Mouse (Mus musculus) spleen, postnatal 4 days (tissue): Measurements from ENCODE around the gene 4933400A11Rik.

Experiments
- DNase-seq, 2 experiments: peaks; one replicate each; pipeline ENCODE4 v3.0.0; 2022; ENCODE audit warnings: low spot score in 2 of 2

4933400A11Rik gene

DNA sequence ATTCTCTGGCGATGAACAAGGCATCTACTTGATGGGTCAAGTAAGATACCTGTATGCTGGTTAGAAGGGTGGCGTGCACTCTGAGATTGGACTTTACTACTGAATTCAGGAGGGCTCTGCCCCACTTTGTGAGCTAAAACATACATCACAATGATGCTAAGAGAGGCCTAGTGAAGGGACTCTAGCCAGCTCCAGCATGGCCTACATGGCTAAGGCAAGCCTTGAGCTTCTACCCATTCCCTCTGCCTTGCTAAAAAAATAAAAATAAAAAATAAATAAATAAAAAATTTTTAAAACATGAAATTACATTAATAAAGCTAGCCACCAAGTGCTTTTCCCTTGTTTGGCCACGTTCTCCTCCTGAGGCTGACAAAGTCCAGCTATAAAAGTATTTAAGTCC, at the start of gene 4933400A11Rik:
TSS of gene 4933400A11Rik (minus strand) at position 101 of the 400 bp plus-strand sequence.
- DNase-seq, result no peak

DNA sequence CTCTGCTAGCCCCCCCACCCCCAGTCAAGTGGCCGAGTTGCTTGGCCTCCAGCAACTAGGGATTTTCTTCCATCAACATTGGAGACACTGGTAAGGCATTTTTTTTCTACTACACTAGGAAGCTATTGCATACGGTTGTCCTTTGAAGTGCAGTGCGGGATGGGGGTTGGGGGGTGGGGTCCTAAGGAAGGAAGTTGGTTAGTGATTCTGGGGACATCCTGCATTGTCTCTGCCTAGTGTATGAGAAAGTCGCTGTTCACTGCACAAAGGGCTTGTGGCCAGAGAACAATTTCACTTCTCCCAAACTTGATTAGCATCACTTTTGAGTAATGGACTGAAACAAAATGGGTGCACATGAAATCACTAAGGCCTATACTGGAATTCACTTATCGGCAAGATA, 48.7 kb upstream of the 4933400A11Rik start:
- DNase-seq, result no peak

- no peak for DNase-seq
Measured at GRCm38 (mm10) chrX:169827720-169828119, 48.3 kb upstream of the 4933400A11Rik start.

DNA sequence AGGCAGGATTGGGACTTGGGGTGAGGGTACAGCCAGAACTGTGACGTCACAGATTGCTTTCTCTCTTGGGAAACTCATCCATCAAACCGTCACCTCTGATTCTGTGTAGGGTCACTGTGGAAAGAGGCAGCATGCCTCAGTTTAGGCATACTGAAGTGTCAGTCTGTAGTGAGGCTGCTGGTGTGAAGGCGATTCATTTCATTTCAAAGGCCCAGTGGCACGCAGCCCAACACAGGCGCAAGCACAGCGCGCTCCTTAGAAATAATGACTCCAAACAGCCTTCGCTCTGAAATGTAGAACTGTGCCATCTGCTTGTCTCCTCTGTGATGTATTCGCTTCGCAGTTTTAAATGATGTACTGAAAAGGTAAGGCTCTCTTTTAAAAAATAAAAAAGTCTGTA, 47.5 kb upstream of the 4933400A11Rik start:
- DNase-seq, result no peak

DNA sequence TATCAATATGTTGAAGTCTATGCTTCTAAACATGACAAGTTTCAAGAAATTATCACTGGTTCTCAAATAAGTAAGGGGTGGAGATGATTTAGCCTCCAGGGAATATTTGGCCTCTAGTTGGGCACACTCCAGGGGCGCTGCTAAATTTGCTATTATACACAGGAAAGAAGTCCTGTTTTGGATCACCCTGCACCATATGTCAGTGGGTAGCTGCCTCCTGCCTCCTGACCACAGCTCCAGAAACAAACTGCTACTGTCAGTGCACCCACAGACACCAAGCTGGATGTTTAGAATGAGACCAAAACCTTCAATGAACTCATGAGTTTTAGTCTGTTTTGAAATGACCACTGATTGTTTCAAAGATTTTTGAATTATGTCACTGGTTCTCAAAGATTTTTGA, 34.2 kb upstream of the 4933400A11Rik start:
- DNase-seq, result no peak

GRCm38 (mm10) chrX:169811783-169812182, 32.3 kb upstream of the 4933400A11Rik start:
- no peak for DNase-seq

- no peak for DNase-seq
Measured at GRCm38 (mm10) chrX:169811318-169811717, 31.9 kb upstream of the 4933400A11Rik start.

- DNase-seq, result no peak
Measured at GRCm38 (mm10) chrX:169807744-169808143, 28.3 kb upstream of the 4933400A11Rik start.

DNA sequence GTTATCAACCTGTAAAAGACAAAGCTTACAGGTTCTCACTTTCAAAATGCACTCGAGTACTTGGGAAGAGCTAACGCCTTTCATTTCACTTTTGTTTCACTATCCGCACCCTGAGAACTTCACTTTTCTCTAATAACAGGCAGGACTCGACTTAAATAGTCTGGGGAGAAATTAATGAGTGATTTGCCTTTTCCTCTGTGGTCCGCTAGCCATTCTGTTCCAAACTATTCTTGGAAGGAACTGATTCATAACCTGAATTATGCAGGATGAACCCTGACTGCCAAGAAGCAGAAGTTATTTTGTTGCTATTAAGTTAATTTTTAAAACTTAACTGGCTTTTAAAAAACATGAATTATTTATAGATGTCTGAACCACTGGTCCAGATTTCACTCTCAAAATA, 26.4 kb upstream of the 4933400A11Rik start:
- no peak for DNase-seq

GRCm38 (mm10) chrX:169800238-169800637, 20.8 kb upstream of the 4933400A11Rik start:
- no peak for DNase-seq

GRCm38 (mm10) chrX:169798987-169799680, 19.7 kb upstream of the 4933400A11Rik start:
- no peak for DNase-seq

- DNase-seq, result no peak
Measured at GRCm38 (mm10) chrX:169797148-169797547, 17.7 kb upstream of the 4933400A11Rik start.

- DNase-seq, result no peak
Measured at GRCm38 (mm10) chrX:169794831-169795311, 15.4 kb upstream of the 4933400A11Rik start.

- no peak for DNase-seq
Measured at GRCm38 (mm10) chrX:169794421-169794820, 15.0 kb upstream of the 4933400A11Rik start.

DNA sequence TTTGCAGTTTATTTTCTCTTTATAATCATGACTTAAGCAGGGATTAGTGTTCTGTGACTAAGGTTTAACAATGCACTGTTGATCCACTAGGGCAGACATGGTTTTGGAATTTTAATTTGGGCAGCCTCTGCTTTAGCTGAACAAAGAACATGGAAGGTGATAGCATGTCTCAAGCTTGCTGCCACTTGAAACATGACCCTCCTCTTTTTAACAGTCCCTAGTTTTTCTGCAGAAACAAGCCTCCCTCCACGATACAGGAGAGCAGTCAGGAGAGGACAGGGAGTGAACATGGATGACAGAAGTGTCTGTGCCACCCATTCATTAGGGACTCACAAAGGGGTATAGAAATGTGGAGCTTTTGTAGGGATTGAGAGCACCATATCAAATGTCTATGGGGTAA, 13.4 kb upstream of the 4933400A11Rik start:
- no peak for DNase-seq

DNA sequence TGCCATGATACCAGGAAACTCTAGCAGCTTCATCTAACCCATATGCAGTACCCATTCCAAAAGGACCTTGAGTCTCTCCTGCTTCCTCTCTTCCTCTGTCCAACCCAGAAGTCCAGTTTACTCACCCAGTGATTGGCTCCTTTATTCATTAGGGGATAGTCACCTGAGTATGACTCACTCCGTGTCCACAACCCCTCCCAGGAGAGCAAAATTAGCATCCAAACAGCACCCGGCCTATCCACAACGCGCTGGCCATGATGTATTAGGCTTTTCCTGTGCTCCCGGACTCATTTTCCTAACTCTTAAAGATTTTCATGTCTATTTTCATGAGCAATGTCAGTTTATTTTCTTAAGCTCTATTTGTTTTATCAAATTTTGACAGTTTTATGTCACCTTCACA, 10.3 kb upstream of the 4933400A11Rik start:
- DNase-seq, result no peak

DNA sequence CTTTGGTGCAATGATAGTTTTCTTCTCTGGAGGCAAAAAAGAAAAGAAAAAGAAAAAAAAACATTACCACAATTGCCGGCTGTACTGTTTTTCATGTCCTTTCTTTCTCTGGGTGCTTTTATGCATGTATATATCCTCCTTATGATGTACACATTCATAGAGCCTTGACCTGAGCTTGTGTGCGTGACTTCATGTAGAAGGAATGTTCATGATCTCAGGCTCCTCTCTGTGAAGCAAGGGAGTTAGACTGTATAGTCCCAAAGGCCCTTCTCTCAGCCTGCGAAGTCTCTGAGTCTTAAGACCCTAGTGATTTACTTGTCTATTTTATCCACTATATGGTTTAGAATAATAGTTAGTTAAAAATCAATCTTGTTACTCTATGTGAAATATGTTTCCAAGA, 21.4 kb downstream of the 4933400A11Rik start:
- DNase-seq, result no peak

GRCm38 (mm10) chrX:169735387-169735969, 44.0 kb downstream of the 4933400A11Rik start:
- DNase-seq, result no peak
